Mouse (Mus musculus) stomach, embryonic 15.5 days (tissue): ENCODE results near the gene Prr19. TPM values are rescaled to one million over a fixed set of nuclear protein-coding genes. Genes with fewer than 3 reads are reported as not detected.
A peak's percentile ranks its signal among the peaks of the same experiment; 100 is the strongest.

Source experiments
- ATAC-seq: fragments of 200-750 bp; cut with Nextera tagmentation; 2 replicates; pipeline ENCODE4 v1.8.0; 2017; ENCODE audit warnings: low read depth, moderate number of reproducible peaks, moderate TSS enrichment; ENCODE audit not compliant: insufficient read depth, low FRiP score
- H3K27ac ChIP-seq: fragments of 300-500 bp; sonication (generic); 2 replicates; pipeline ENCODE4 v1.5.1; 2015; ENCODE audit warnings: mild to moderate bottlenecking, inconsistent platforms
- H3K27me3 ChIP-seq: fragments of 300-500 bp; sonication (generic); replicated peaks from 2 replicates; pipeline ENCODE4 v1.6.1; 2015; ENCODE audit warnings: inconsistent platforms
- H3K36me3 ChIP-seq: fragments of 300-500 bp; sonication (generic); 2 replicates; pipeline ENCODE4 v1.6.1; 2015; ENCODE audit warnings: inconsistent platforms
- H3K4me1 ChIP-seq: fragments of 300-500 bp; sonication (generic); 2 replicates; pipeline ENCODE4 v1.6.1; 2015; ENCODE audit warnings: inconsistent platforms
- H3K4me2 ChIP-seq: fragments of 300-500 bp; sonication (generic); 2 replicates; pipeline ENCODE4 v1.6.1; 2015; ENCODE audit warnings: mild to moderate bottlenecking, inconsistent platforms
- H3K4me3 ChIP-seq: fragments of 300-500 bp; sonication (generic); replicated peaks from 2 replicates; pipeline ENCODE4 v1.5.1; 2015; ENCODE audit warnings: inconsistent platforms
- H3K9ac ChIP-seq: fragments of 300-500 bp; sonication (generic); 2 replicates; pipeline ENCODE4 v1.6.1; 2015; ENCODE audit warnings: inconsistent platforms
- H3K9me3 ChIP-seq: fragments of 300-500 bp; sonication (generic); 2 replicates; pipeline ENCODE4 v1.6.1; 2016; ENCODE audit warnings: inconsistent platforms
- WGBS: fragments of 180-500 bp; shearing (Covaris S2); methylation state at CpG from one replicate; pipeline ENCODE4 v1.1.7; 2015; 5-methylcytosine and 5-hydroxymethylcytosine counted together
- polyA plus RNA-seq: library from polyadenylated mRNA; unstranded; fragments of >200 nt; fragmentation: Nextera tagmentation; extraction: Ambion mirVana; gene quantifications from 2 replicates; pipeline ENCODE4 v1.2.1, GENCODE M21; 2015

Prr19 gene
- polyA plus RNA-seq, 1 experiment from 2014 or later, result 0.41 TPM

GRCm38 (mm10) chr7:25277998-25278340, 23.2 kb upstream of the Prr19 start:
- peak overlapping the region; percentile 100 for H3K27ac ChIP-seq
- peak overlapping the region; percentile 87 for H3K4me2 ChIP-seq
- peaks cover 60% of the 10 kb centered on the region for H3K4me1 ChIP-seq
- H3K4me3 ChIP-seq, result peak overlapping the region; percentile 71
- 8% methylated on average over 4 of the region's 4 CpGs for WGBS
- H3K9me3 ChIP-seq, result no peaks in the 10 kb centered on the region
- peaks cover 10% of the 10 kb centered on the region; the same call in 1 of the 2 replicates for H3K36me3 ChIP-seq
- no peaks in the 10 kb centered on the region for H3K27me3 ChIP-seq
- ATAC-seq, result no peak
- peak overlapping the region; percentile 1; the same call in 1 of the 2 replicates for H3K9ac ChIP-seq

GRCm38 (mm10) chr7:25278341-25279075, 22.7 kb upstream of the Prr19 start:
- Histone ChIP-seq H3K27ac (peak overlapping the region; percentile 100), H3K27me3 (no peaks in the 10 kb centered on the region), H3K9me3 (no peaks in the 10 kb centered on the region), H3K4me2 (peak overlapping the region; percentile 87), H3K9ac (peak overlapping the region; percentile 65), H3K36me3 (0 out of 2 replicates have a peak, but pooled peaks cover 5% of the 10 kb centered on the region), H3K4me3 (peak overlapping the region; percentile 71), H3K4me1 (peaks cover 62% of the 10 kb centered on the region)
- peak; percentile 65 for ATAC-seq
- under 1% methylated on average over 58 of the region's 60 CpGs for WGBS

GRCm38 (mm10) chr7:25279076-25279860, 21.9 kb upstream of the Prr19 start:
- ATAC-seq, result peak; percentile 36
- Histone ChIP-seq H3K36me3 (no peaks in the 10 kb centered on the region), H3K27me3 (no peaks in the 10 kb centered on the region), H3K27ac (peak overlapping the region; percentile 100), H3K9ac (peak overlapping the region; percentile 33), H3K4me1 (peaks cover 65% of the 10 kb centered on the region), H3K9me3 (no peaks in the 10 kb centered on the region), H3K4me2 (peak overlapping the region; percentile 87), H3K4me3 (peak overlapping the region; percentile 71)
- WGBS, result under 1% methylated on average over 47 of the region's 49 CpGs

GRCm38 (mm10) chr7:25279861-25280791, 21.1 kb upstream of the Prr19 start:
- peaks cover 64% of the 10 kb centered on the region for H3K4me1 ChIP-seq
- WGBS, result 2% methylated on average over 6 of the region's 6 CpGs
- peak overlapping the region; percentile 100 for H3K27ac ChIP-seq

GRCm38 (mm10) chr7:25281166-25281733, 20.0 kb upstream of the Prr19 start:
- Histone ChIP-seq H3K4me3 (peak overlapping the region; percentile 71), H3K27me3 (no peaks in the 10 kb centered on the region), H3K36me3 (peaks cover 15% of the 10 kb centered on the region), H3K9ac (peak overlapping the region; percentile 48; the same call in 1 of the 2 replicates), H3K9me3 (no peaks in the 10 kb centered on the region), H3K4me2 (peak overlapping the region; percentile 87), H3K4me1 (peaks cover 53% of the 10 kb centered on the region), H3K27ac (peak overlapping the region; percentile 100)
- ATAC-seq, result peak; percentile 5; the same call in 1 of the 2 replicates
- WGBS, result 16% methylated on average over 12 of the region's 12 CpGs

More at GRCm38 (mm10) chr7:25279861-25280791, 21.1 kb upstream of the Prr19 start:
- H3K9ac ChIP-seq, result peak overlapping the region; percentile 33
- H3K4me3 ChIP-seq, result peak overlapping the region; percentile 71
- peaks cover 5% of the 10 kb centered on the region for H3K36me3 ChIP-seq
- H3K9me3 ChIP-seq, result no peaks in the 10 kb centered on the region
- peak; percentile 30 for ATAC-seq
- H3K27me3 ChIP-seq, result no peaks in the 10 kb centered on the region
- peak overlapping the region; percentile 87 for H3K4me2 ChIP-seq

- peak overlapping the region; percentile 71 for H3K4me3 ChIP-seq
- peaks cover 49% of the 10 kb centered on the region for H3K4me1 ChIP-seq
- peak overlapping the region; percentile 71 for H3K9ac ChIP-seq
- no peaks in the 10 kb centered on the region for H3K27me3 ChIP-seq
- peak; percentile 80 for ATAC-seq
- no peaks in the 10 kb centered on the region for H3K9me3 ChIP-seq
- H3K27ac ChIP-seq, result peak overlapping the region; percentile 100
- H3K36me3 ChIP-seq, result peaks cover 22% of the 10 kb centered on the region
- WGBS, result 1% methylated on average over 47 of the region's 108 CpGs
- peak overlapping the region; percentile 87 for H3K4me2 ChIP-seq
These were observed 19.2 kb upstream of the Prr19 start for GRCm38 (mm10) chr7:25281734-25282601.

GRCm38 (mm10) chr7:25282731-25283211, 18.4 kb upstream of the Prr19 start:
- Histone ChIP-seq H3K27ac (peak overlapping the region; percentile 99), H3K36me3 (peaks cover 30% of the 10 kb centered on the region), H3K9ac (peak overlapping the region; percentile 71), H3K4me3 (peak overlapping the region; percentile 71), H3K27me3 (no peaks in the 10 kb centered on the region), H3K4me1 (peaks cover 43% of the 10 kb centered on the region), H3K4me2 (peak overlapping the region; percentile 73), H3K9me3 (no peaks in the 10 kb centered on the region)
- 0% methylated on average over 33 of the region's 36 CpGs for WGBS
- no peak for ATAC-seq

- peaks cover 41% of the 10 kb centered on the region for H3K4me1 ChIP-seq
- H3K9me3 ChIP-seq, result no peaks in the 10 kb centered on the region
- peak overlapping the region; percentile 99 for H3K27ac ChIP-seq
- ATAC-seq, result no peak
- 4% methylated on average over 5 of the region's 5 CpGs for WGBS
- peaks cover 38% of the 10 kb centered on the region for H3K36me3 ChIP-seq
- peak overlapping the region; percentile 71 for H3K4me3 ChIP-seq
- peak overlapping the region; percentile 73 for H3K4me2 ChIP-seq
- no peaks in the 10 kb centered on the region for H3K27me3 ChIP-seq
- H3K9ac ChIP-seq, result peak overlapping the region; percentile 71; the same call in 1 of the 2 replicates
These were observed 17.6 kb upstream of the Prr19 start for GRCm38 (mm10) chr7:25283637-25284036.

GRCm38 (mm10) chr7:25284171-25284570, 17.0 kb upstream of the Prr19 start:
- H3K27ac ChIP-seq, result 0 out of 2 replicates have a peak overlapping the region, but pooled peaks have one; percentile 99
- peaks cover 43% of the 10 kb centered on the region for H3K36me3 ChIP-seq
- H3K9ac ChIP-seq, result peak overlapping the region; percentile 19; the same call in 1 of the 2 replicates
- no peak for ATAC-seq
- H3K4me2 ChIP-seq, result peak overlapping the region; percentile 73
- H3K4me3 ChIP-seq, result peak overlapping the region; percentile 71
- no peaks in the 10 kb centered on the region for H3K9me3 ChIP-seq
- H3K4me1 ChIP-seq, result peaks cover 41% of the 10 kb centered on the region
- no peaks in the 10 kb centered on the region for H3K27me3 ChIP-seq
- 48% methylated on average over 2 of the region's 2 CpGs for WGBS

GRCm38 (mm10) chr7:25284766-25285165, 16.4 kb upstream of the Prr19 start:
- no peak overlapping the region for H3K4me2 ChIP-seq
- 53% methylated on average over 5 of the region's 5 CpGs for WGBS
- no peak overlapping the region; the same call in 1 of the 2 replicates for H3K4me3 ChIP-seq
- peak overlapping the region; percentile 99; the same call in 1 of the 2 replicates for H3K27ac ChIP-seq
- H3K9ac ChIP-seq, result no peak overlapping the region
- no peaks in the 10 kb centered on the region for H3K9me3 ChIP-seq
- H3K4me1 ChIP-seq, result peaks cover 40% of the 10 kb centered on the region
- no peaks in the 10 kb centered on the region for H3K27me3 ChIP-seq
- ATAC-seq, result no peak
- peaks cover 49% of the 10 kb centered on the region for H3K36me3 ChIP-seq
